Mouse (Mus musculus) midbrain, embryonic 13.5 days (tissue): ENCODE measurements around the gene Tmem208. TPM values are rescaled to one million over a fixed set of nuclear protein-coding genes. Genes with fewer than 3 reads are reported as not detected.
A peak's percentile ranks its signal among the peaks of the same experiment; 100 is the strongest.
"Not testable (repeated sequence)": the region's sequence is repeated elsewhere in the genome, so short reads cannot be mapped to it uniquely, and the experiment has no call there.

Experiments used
- ATAC-seq: fragments of 200-750 bp; cut with Nextera tagmentation; 2 replicates; pipeline ENCODE4 v1.8.0; 2017; ENCODE audit warnings: mild to moderate bottlenecking, moderate TSS enrichment, moderate library complexity
- H3K27ac ChIP-seq: fragments of 300-500 bp; sonication (generic); 2 replicates; pipeline ENCODE4 v1.5.1; 2015; ENCODE audit warnings: inconsistent platforms, mild to moderate bottlenecking, moderate library complexity
- H3K27me3 ChIP-seq: fragments of 300-500 bp; sonication (generic); 2 replicates; pipeline ENCODE4 v1.6.1; 2015; ENCODE audit warnings: mild to moderate bottlenecking, inconsistent platforms
- H3K36me3 ChIP-seq: fragments of 300-500 bp; sonication (generic); 2 replicates; pipeline ENCODE4 v1.6.1; 2015; ENCODE audit warnings: mild to moderate bottlenecking, inconsistent platforms
- H3K4me1 ChIP-seq: fragments of 300-500 bp; sonication (generic); replicated peaks from 2 replicates; pipeline ENCODE4 v1.6.1; 2015; ENCODE audit warnings: inconsistent platforms
- H3K4me2 ChIP-seq: fragments of 300-500 bp; sonication (generic); replicated peaks from 2 replicates; pipeline ENCODE4 v1.6.1; 2015; ENCODE audit warnings: moderate library complexity, mild to moderate bottlenecking, inconsistent platforms
- H3K4me3 ChIP-seq: fragments of 300-500 bp; sonication (generic); replicated peaks from 2 replicates; pipeline ENCODE4 v1.5.1; 2015; ENCODE audit warnings: mild to moderate bottlenecking, inconsistent platforms
- H3K9ac ChIP-seq: fragments of 300-500 bp; sonication (generic); replicated peaks from 2 replicates; pipeline ENCODE4 v1.6.1; 2015; ENCODE audit warnings: mild to moderate bottlenecking, inconsistent platforms
- H3K9me3 ChIP-seq: fragments of 300-500 bp; sonication (generic); 2 replicates; pipeline ENCODE4 v1.6.1; 2016; ENCODE audit warnings: mild to moderate bottlenecking, inconsistent platforms
- WGBS: fragments of 180-500 bp; shearing (Covaris S2); methylation state at CpG from one replicate; pipeline ENCODE4 v1.1.7; 2015; 5-methylcytosine and 5-hydroxymethylcytosine counted together
- polyA plus RNA-seq: library from polyadenylated mRNA; unstranded; fragments of >200 nt; fragmentation: Nextera tagmentation; extraction: Ambion mirVana; gene quantifications from 2 replicates; pipeline ENCODE4 v1.2.1, GENCODE M21; 2015

The Tmem208 gene
- polyA plus RNA-seq, 1 experiment from 2014 or later: 121 TPM

- H3K9me3 ChIP-seq: no peaks in the 10 kb centered on the region
- H3K36me3 ChIP-seq: peaks cover 7% of the 10 kb centered on the region; the same call in 1 of the 2 replicates
- H3K4me3 ChIP-seq: peak overlapping the region; percentile 56
- peaks cover 46% of the 10 kb centered on the region for H3K4me1 ChIP-seq
- peak overlapping the region; percentile 81 for H3K4me2 ChIP-seq
- 6% methylated on average over 31 of the region's 31 CpGs for WGBS
- peaks cover 20% of the 10 kb centered on the region for H3K27me3 ChIP-seq
- no peak overlapping the region for H3K27ac ChIP-seq
- no peak for ATAC-seq
- H3K9ac ChIP-seq: peak overlapping the region; percentile 70; the same call in 1 of the 2 replicates
These were observed 35.4 kb upstream of the Tmem208 start for GRCm38 (mm10) chr8:105290554-105291314.

- ATAC-seq, H3K4me2 ChIP-seq, H3K36me3 ChIP-seq, H3K27ac ChIP-seq, H3K9ac ChIP-seq, H3K9me3 ChIP-seq, H3K4me3 ChIP-seq: not testable (repeated sequence)
- peaks cover 20% of the 10 kb centered on the region for H3K27me3 ChIP-seq
- whole genome bisulfite sequencing: 86% methylated on average over 8 of the region's 8 CpGs
- peaks cover 40% of the 10 kb centered on the region for H3K4me1 ChIP-seq
These were observed 34.8 kb upstream of the Tmem208 start for GRCm38 (mm10) chr8:105291364-105291763.

- not testable (repeated sequence) for H3K27ac ChIP-seq, H3K4me2 ChIP-seq, H3K36me3 ChIP-seq, H3K4me3 ChIP-seq, H3K9me3 ChIP-seq, H3K9ac ChIP-seq, ATAC-seq
- peaks cover 20% of the 10 kb centered on the region for H3K27me3 ChIP-seq
- 75% methylated on average over 3 of the region's 3 CpGs for WGBS
- peaks cover 38% of the 10 kb centered on the region for H3K4me1 ChIP-seq
These were observed 34.4 kb upstream of the Tmem208 start for GRCm38 (mm10) chr8:105291802-105292201.

- no peaks in the 10 kb centered on the region for H3K36me3 ChIP-seq
- 93% methylated on average over 7 of the region's 7 CpGs for WGBS
These were observed 33.7 kb upstream of the Tmem208 start for GRCm38 (mm10) chr8:105292471-105292870.

GRCm38 (mm10) chr8:105293405-105293804 is 32.7 kb upstream of the Tmem208 start:
- peaks cover 31% of the 10 kb centered on the region for H3K4me1 ChIP-seq
- H3K4me3 ChIP-seq: no peak overlapping the region
- no peak for ATAC-seq
- H3K9me3 ChIP-seq: no peaks in the 10 kb centered on the region
- 74% methylated on average over 19 of the region's 19 CpGs for whole genome bisulfite sequencing
- peak overlapping the region; percentile 32; the same call in 1 of the 2 replicates for H3K9ac ChIP-seq
- peaks cover 20% of the 10 kb centered on the region for H3K27me3 ChIP-seq
- no peak overlapping the region for H3K27ac ChIP-seq
- no peaks in the 10 kb centered on the region; the same call in 1 of the 2 replicates for H3K36me3 ChIP-seq
- no peak overlapping the region for H3K4me2 ChIP-seq

More at GRCm38 (mm10) chr8:105292471-105292870, 33.7 kb upstream of the Tmem208 start:
- no peak for ATAC-seq
- H3K9me3 ChIP-seq: no peaks in the 10 kb centered on the region
- no peak overlapping the region for H3K4me2 ChIP-seq
- H3K4me1 ChIP-seq: peaks cover 35% of the 10 kb centered on the region
- peaks cover 20% of the 10 kb centered on the region for H3K27me3 ChIP-seq
- H3K9ac ChIP-seq: no peak overlapping the region
- H3K27ac ChIP-seq: no peak overlapping the region
- no peak overlapping the region for H3K4me3 ChIP-seq

- H3K27me3 ChIP-seq: peaks cover 20% of the 10 kb centered on the region
- H3K27ac ChIP-seq: no peak overlapping the region
- 0 out of 2 replicates have a peak overlapping the region, but pooled peaks have one; percentile 19 for H3K9ac ChIP-seq
- no peak overlapping the region for H3K4me3 ChIP-seq
- no peaks in the 10 kb centered on the region for H3K9me3 ChIP-seq
- WGBS: 57% methylated on average over 9 of the region's 9 CpGs
- ATAC-seq: no peak
- peaks cover 36% of the 10 kb centered on the region for H3K4me1 ChIP-seq
- 0 out of 2 replicates have a peak overlapping the region, but pooled peaks have one; percentile 5 for H3K4me2 ChIP-seq
- peaks cover 8% of the 10 kb centered on the region for H3K36me3 ChIP-seq
These were observed 31.4 kb upstream of the Tmem208 start for GRCm38 (mm10) chr8:105294776-105295175.

- Histone ChIP-seq H3K4me2 (0 out of 2 replicates have a peak overlapping the region, but pooled peaks have one; percentile 5), H3K27ac (no peak overlapping the region), H3K9me3 (no peaks in the 10 kb centered on the region), H3K27me3 (peaks cover 17% of the 10 kb centered on the region), H3K4me3 (peak overlapping the region; percentile 6; the same call in 1 of the 2 replicates), H3K4me1 (peaks cover 31% of the 10 kb centered on the region), H3K36me3 (peaks cover 13% of the 10 kb centered on the region), H3K9ac (no peak overlapping the region; the same call in 1 of the 2 replicates)
- ATAC-seq: no peak
- WGBS: 71% methylated on average over 11 of the region's 11 CpGs
These were observed 30.9 kb upstream of the Tmem208 start for GRCm38 (mm10) chr8:105295256-105295655.

- Histone ChIP-seq H3K4me3 (peak within 1 kb of the TSS; percentile 88), H3K27ac (no peak within 1 kb of the TSS), H3K9ac (peak within 1 kb of the TSS; percentile 90), H3K36me3 (peaks cover 21% of the 10 kb centered on the region), H3K4me2 (peak within 1 kb of the TSS; percentile 99), H3K9me3 (no peaks in the 10 kb centered on the region), H3K4me1 (peaks cover 23% of the 10 kb centered on the region), H3K27me3 (peaks cover 11% of the 10 kb centered on the region; the same call in 1 of the 2 replicates)
- 72% methylated on average over 11 of the region's 11 CpGs for WGBS
- ATAC-seq: no peak
These were observed 30.1 kb upstream of the Tmem208 start, which contains the start of gene Exoc3l for GRCm38 (mm10) chr8:105295895-105296573. Exoc3l (minus strand) TSS chr8:105296101.

GRCm38 (mm10) chr8:105297511-105298192 is 28.5 kb upstream of the Tmem208 start, which contains the start of gene E2f4:
E2f4 (plus strand) TSS chr8:105297663.
- Histone ChIP-seq H3K27me3 (peaks cover 11% of the 10 kb centered on the region; the same call in 1 of the 2 replicates), H3K9me3 (no peaks in the 10 kb centered on the region), H3K4me2 (peak within 1 kb of the TSS; percentile 99), H3K9ac (peak within 1 kb of the TSS; percentile 90), H3K4me1 (peaks cover 23% of the 10 kb centered on the region), H3K4me3 (peak within 1 kb of the TSS; percentile 88), H3K27ac (peak within 1 kb of the TSS; percentile 15; the same call in 1 of the 2 replicates), H3K36me3 (peaks cover 36% of the 10 kb centered on the region)
- under 1% methylated on average over 58 of the region's 58 CpGs for WGBS
- ATAC-seq: peak; percentile 92

- no peak for ATAC-seq
- Histone ChIP-seq H3K4me1 (peaks cover 23% of the 10 kb centered on the region), H3K9me3 (no peaks in the 10 kb centered on the region), H3K27me3 (peaks cover 4% of the 10 kb centered on the region; the same call in 1 of the 2 replicates), H3K4me2 (peak overlapping the region; percentile 99), H3K36me3 (peaks cover 45% of the 10 kb centered on the region), H3K4me3 (peak overlapping the region; percentile 88), H3K9ac (peak overlapping the region; percentile 90), H3K27ac (no peak overlapping the region)
- 63% methylated on average over 18 of the region's 18 CpGs for WGBS
These were observed 27.6 kb upstream of the Tmem208 start for GRCm38 (mm10) chr8:105298351-105299252.

- Histone ChIP-seq H3K4me1 (peaks cover 31% of the 10 kb centered on the region), H3K27me3 (no peaks in the 10 kb centered on the region; the same call in 1 of the 2 replicates), H3K27ac (no peak overlapping the region), H3K4me3 (no peak overlapping the region), H3K9me3 (no peaks in the 10 kb centered on the region), H3K36me3 (peaks cover 59% of the 10 kb centered on the region), H3K9ac (no peak overlapping the region), H3K4me2 (no peak overlapping the region)
- no peak for ATAC-seq
- 98% methylated on average over 8 of the region's 8 CpGs for WGBS
These were observed 26.2 kb upstream of the Tmem208 start for GRCm38 (mm10) chr8:105299962-105300361.
